Mouse (Mus musculus) cerebellum, adult 9-10 months (tissue): ENCODE data around the gene Hist1h1e.
"Not testable (repeated sequence)": the region's sequence is repeated elsewhere in the genome, so short reads cannot be mapped to it uniquely, and the experiment has no call there.

Experiments
- DNase-seq: peaks from one replicate; pipeline ENCODE4 v3.0.0; 2022

Gene Hist1h1e

GRCm38 (mm10) chr13:23622175-23622671 is at the start of gene Hist1h1e:
TSS of gene Hist1h1e (minus strand) at chr13:23622558.
- DNase-seq: peak; percentile 88

DNA sequence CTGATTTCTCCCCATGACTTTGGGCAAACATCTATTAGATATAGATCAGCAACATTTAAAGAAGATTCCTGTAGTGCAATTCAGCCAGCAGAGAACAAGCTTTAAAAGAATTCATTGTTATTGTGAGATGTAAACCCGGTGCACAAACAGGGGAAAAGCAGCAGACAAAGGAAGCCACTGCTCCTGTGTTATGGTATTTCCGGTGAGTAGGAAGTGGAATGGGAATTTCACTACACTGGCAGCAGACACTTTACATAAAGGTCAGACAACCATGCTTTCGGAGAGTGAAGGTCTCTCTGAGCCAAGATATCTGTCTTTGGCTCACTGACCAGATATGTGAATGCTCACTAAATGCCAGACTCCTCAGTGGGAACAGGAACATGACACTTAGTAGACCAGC is 40.2 kb upstream of the Hist1h1e start:
- DNase-seq: no peak

DNA sequence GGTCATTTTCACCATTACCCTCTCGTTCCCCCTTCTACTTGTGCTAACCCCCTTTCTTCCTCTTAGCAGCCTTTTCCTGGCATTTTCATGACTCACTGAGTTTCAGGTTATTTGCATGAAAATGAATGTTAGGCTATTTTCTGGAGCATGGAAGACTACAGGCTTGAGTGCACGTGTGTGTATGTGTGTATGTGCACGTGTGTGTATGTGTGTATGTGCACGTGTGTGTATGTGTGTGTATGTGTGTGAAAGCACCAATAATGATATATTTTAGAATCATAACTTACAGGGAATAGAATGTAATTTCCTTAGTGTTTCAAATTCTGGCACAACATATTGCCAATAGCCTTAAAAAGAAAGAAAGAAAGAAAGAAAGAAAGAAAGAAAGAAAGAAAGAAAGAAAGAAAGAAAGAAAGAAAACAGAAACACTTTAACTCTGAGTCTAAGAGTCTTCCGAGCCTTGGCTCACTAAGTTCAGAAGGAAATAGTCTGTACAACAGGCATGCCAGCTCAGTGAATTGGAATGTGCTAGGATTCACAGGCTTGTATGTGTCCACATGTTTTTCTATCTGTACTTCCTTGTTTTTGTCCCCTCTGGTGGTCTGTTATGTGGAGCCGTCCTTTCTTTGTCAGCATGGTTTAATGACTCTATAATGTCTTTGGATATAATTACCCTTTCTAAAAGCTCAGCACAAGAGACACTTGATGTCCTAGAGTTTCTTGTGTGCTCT is 37.4 kb upstream of the Hist1h1e start:
- no peak for DNase-seq

DNA sequence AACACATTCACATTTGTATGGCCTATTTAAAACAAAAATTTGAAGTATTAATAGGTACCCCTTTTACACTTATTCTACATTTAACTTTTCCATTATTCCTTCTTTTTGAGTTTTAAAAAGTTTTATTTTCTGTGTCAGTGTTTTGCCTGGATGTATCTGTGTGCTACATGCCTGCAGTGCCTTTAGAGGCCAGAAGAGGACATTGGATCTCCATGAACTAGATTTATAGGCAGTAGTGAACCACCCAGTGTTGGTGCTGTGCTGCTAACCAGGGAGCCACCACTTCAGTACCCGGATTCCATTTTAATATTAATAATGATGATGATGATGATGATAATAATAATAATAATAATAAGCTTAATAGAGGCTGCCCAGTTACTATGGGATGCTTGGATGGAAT is 8.3 kb upstream of the Hist1h1e start:
- DNase-seq: no peak

GRCm38 (mm10) chr13:23622861-23623450 is 598 bp upstream of the Hist1h1e start:
- DNase-seq: peak; percentile 67

DNA sequence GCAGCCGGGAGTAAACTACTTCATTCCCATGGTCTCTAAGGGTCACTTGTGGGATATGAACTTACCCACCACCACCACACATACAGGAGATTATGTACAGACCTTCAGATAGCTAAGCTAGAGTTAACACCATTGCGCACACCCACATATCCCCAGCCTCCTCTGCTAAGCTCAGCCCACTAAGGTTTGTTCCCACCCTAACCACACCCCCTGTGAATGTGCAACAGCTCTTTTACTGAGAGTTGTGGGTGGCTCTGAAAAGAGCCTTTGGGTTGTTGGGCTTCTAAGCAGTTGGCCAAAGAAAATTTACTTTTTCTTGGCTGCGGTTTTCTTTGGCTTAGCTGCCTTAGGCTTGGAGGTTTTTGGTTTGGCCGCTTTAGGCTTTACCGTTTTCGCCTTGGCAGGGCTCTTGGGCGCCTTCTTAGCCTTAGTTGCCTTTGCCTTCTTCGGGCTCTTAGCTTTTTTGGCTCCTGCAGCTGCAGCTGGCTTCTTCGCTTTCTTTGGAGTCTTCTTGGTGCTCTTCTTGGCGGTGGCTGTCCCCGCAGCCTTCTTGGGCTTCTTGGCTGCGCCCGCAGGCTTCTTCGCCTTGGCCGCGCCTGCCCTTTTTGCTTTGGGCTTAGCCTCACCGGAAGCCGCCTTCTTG is 705 bp downstream of the Hist1h1e start:
- peak; percentile 79 for DNase-seq

DNA sequence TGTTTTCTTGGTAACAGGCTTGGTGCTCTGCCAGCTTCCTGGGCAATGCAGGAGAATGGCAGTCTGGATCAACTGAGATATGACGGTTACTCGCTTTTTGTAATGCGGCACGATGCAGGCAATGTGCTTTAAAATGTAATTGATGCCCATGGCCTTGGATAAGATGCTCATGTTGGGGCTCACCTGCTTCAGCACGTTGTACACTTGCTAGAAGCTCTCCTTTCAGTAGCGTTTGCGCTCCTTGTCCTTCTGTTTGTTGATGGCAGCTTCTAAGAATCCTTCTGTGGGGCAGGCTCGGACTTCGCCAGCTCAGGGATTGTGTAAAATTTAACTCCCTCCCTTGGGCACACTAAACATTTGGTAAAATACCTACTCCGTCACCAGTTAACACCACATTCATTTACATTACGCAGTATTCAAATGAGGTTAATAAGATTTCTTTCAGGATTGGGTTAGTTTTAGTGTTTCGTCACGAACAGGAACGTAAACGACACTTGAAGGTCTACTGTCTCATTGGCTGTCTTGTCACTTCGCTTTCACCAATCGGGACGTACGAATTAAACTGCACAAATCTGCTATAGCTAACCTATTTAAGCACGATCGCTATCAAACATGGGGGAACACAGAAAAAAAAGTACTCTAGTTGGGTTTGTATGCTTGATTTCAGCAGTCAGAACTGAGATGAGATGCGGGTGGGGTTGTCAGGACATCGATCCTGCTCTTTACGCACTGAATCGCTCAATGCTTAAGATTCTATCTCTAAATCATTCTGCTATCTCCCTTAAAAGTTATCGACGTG is 1.4 kb downstream of the Hist1h1e start, which contains the start of gene Hist1h2be:
Hist1h2be (minus strand) TSS at position 392 of the 799 bp plus-strand sequence.
- peak; percentile 95 for DNase-seq

- DNase-seq: no peak
Observed at GRCm38 (mm10) chr13:23620056-23620732, 2.2 kb downstream of the Hist1h1e start.

- DNase-seq: no peak
Observed at GRCm38 (mm10) chr13:23611638-23612037, 10.7 kb downstream of the Hist1h1e start.

DNA sequence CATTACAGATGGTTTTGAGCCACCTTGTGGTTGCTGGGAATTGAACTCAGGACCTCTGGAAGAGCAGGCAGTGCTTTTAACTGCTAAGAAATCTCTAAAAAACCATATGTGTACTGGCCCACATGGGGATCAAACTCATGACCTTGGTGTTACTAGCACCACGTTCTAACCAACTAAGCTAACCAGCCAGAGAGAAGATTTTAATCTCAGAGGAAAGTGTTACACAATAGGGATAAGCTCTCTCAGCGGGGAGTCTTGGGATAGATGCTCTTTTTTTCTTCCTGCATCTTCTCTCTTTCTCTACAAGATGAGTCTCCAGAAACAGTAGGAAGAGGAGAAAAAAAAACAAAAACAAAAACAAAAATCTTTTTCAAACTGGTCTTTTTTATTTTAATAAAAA is 12.0 kb downstream of the Hist1h1e start:
- no peak for DNase-seq

DNA sequence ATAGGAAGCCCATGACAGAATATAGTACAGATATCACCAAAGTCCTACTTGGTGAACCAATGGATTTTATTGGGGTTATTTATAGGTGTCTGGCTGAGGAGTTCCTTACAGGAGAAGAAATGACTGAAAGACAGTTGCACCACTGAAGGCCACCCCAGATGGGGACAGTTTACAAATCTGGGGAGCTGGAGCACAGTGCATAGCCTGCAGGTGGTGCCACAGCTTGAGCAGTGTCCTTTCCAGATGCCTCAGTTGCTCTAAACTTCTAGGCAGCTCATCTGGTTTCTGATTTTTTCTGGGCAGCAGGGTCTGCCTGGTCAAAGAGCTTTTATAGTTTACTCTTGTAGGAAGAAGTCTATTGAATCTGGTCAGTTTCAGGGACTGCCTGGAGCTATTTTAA is 12.5 kb downstream of the Hist1h1e start:
- DNase-seq: no peak

DNA sequence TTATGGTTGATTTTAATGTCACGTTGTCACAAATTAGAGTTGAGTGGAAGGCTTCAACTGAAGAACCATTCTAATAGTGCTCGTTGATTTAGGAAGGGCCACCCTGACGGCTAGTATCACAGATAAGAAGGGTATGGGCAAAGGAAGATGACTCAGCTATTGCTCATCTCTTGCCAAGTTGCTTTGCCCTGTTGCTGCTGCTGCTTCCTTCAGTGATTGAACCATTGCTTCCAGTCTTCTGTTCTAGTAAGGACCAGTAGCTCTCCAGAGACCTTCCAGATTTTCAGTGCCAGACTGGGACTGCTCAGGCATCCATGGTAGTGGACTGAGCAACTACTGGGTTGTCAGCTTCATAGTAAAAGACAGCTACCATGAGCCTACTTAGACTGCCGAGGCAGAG is 13.1 kb downstream of the Hist1h1e start:
- DNase-seq: no peak

GRCm38 (mm10) chr13:23605052-23605451 is 17.3 kb downstream of the Hist1h1e start:
- no peak for DNase-seq

DNA sequence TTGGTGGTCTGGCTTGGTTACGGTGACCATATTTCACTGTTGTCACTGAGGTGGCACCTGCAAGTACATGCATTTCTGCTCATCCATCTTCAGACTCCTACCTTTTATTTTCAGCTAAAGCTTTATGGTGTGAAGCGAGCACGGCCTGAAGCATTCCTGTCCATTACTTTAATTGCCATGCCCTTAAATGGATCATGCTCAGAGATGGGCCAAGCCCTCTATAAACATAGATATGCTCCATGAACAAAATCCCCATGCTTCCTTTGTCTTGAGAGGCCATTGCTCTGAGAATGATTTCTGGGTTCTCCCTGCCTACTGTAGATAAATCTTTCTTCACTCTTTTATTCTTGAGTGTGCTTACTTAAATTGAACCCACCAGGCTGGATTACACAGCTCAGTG is 17.9 kb downstream of the Hist1h1e start:
- DNase-seq: no peak

DNA sequence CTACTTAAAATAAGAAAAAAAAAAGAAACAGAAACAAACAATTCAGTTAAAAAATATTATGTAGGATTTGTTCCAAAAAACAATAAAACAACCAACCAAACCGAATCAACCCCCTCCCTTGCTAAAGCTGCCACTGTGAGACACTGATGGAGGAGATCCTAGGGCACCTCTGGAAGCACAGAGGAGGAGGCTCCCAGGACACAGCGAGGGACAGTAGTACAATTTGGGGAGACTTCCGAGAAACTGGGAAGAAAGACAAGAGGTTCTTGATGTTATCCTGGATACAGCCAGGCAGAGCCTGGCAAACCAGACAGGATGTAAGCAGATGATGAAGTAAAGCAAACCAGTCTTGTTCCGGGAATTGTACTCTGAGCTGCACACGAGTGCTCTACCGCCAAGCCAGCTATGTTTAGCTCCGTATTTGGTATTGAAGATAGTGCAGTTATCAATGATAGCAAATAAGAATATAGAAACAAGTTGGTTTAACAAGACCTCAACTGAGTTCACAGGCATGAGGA is 19.1 kb downstream of the Hist1h1e start:
- no peak for DNase-seq

DNA sequence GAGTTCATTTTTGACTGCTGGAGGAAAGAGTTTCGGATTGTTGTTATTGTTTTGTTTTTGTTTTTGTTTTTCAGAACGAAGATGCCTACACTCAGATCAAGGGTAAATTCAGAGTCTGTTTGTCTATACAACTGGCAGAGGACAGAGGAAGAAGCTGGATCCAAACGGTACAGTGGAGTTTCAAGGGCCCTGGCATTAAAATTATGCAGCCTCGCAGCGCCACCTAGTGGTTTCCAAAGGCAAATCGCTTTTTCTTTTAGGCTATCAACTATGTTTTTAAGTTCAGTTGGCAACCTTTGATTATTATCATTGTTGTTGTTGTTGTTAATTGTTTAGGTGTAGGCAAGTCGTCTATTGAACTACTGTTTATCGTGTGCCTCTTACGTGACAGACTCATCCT is 24.4 kb downstream of the Hist1h1e start:
- peak; percentile 74 for DNase-seq

- no peak for DNase-seq
Observed at GRCm38 (mm10) chr13:23595622-23596372, 26.6 kb downstream of the Hist1h1e start.

- no peak for DNase-seq
Observed at GRCm38 (mm10) chr13:23595185-23595584, 27.2 kb downstream of the Hist1h1e start.

GRCm38 (mm10) chr13:23593051-23593770 is 29.1 kb downstream of the Hist1h1e start:
- no peak for DNase-seq

DNA sequence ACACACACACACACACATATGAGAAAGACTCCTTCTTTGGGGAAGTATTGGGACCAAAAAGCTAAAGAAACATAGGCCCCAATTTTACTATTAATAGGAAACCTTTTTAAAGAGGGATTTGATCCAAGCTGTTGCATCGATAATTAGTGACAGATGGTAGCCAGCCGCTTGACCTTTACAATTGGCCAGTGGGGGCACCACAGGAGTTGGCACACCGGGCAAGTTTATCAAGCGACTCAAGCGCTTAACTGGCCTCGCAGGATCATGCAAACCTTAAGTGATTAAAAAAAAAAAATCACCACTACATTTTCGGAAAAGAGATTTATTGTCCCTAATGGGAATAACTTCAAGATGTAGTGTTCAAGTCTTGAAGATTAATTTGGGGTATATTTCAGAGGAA is 29.7 kb downstream of the Hist1h1e start:
- DNase-seq: peak; percentile 79

DNA sequence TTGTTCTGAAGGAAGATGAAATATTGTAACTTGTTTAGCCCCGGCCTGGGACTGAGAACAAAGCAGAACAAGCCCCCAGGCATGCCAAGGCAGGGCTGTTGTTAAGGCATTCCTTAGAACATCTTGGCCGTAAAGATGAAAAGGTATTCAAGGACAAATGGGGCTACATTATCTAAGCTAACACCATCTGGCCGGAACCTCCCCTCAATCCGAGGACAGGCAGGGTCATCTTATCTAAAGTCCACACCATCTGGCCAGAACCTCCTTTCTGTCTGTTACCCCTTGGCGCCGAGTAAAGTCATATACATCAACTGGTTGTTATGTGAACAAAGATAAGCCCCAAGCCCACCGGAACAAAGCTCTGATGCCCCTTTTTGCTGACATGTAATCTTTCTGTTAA is 30.5 kb downstream of the Hist1h1e start:
- DNase-seq: not testable (repeated sequence)
